Mouse (Mus musculus) heart, embryonic 12.5 days (tissue): ENCODE data around the gene Cpeb3. TPM values are rescaled to one million over a fixed set of nuclear protein-coding genes. Genes with fewer than 3 reads are reported as not detected.
"Not testable (repeated sequence)": the region's sequence is repeated elsewhere in the genome, so short reads cannot be mapped to it uniquely, and the experiment has no call there.

ENCODE experiments used
- ATAC-seq: fragments of 200-750 bp; cut with Nextera tagmentation; 2 replicates; pipeline ENCODE4 v1.8.0; 2017; ENCODE audit warnings: moderate TSS enrichment, moderate library complexity; ENCODE audit not compliant: insufficient number of reproducible peaks, low FRiP score
- H3K27ac ChIP-seq: fragments of 300-500 bp; sonication (generic); 2 replicates; pipeline ENCODE4 v1.5.1; 2016; ENCODE audit warnings: mild to moderate bottlenecking, moderate library complexity; ENCODE audit not compliant: poor library complexity, severe bottlenecking
- H3K27me3 ChIP-seq: fragments of 300-500 bp; sonication (generic); replicated peaks from 2 replicates; pipeline ENCODE4 v1.6.1; 2016; ENCODE audit warnings: mild to moderate bottlenecking, moderate library complexity
- H3K36me3 ChIP-seq: fragments of 300-500 bp; sonication (generic); 2 replicates; pipeline ENCODE4 v1.6.1; 2016; ENCODE audit warnings: mild to moderate bottlenecking, moderate library complexity
- H3K4me1 ChIP-seq: fragments of 300-500 bp; sonication (generic); replicated peaks from 2 replicates; pipeline ENCODE4 v1.6.1; 2016; ENCODE audit warnings: mild to moderate bottlenecking
- H3K4me2 ChIP-seq: fragments of 300-500 bp; sonication (generic); 2 replicates; pipeline ENCODE4 v1.6.1; 2016; ENCODE audit warnings: mild to moderate bottlenecking, moderate library complexity
- H3K4me3 ChIP-seq: fragments of 300-500 bp; sonication (generic); 2 replicates; pipeline ENCODE4 v1.5.1; 2016; ENCODE audit warnings: mild to moderate bottlenecking
- H3K9ac ChIP-seq: fragments of 300-500 bp; sonication (generic); 2 replicates; pipeline ENCODE4 v1.6.1; 2016; ENCODE audit warnings: mild to moderate bottlenecking, moderate library complexity
- H3K9me3 ChIP-seq: fragments of 300-500 bp; sonication (generic); replicated peaks from 2 replicates; pipeline ENCODE4 v1.6.1; 2016; ENCODE audit warnings: mild to moderate bottlenecking, moderate library complexity
- WGBS: fragments of 180-500 bp; shearing (Covaris S2); methylation state at CpG from one replicate; pipeline ENCODE4 v1.1.7; 2016; 5-methylcytosine and 5-hydroxymethylcytosine counted together
- polyA plus RNA-seq: library from polyadenylated mRNA; unstranded; fragments of >200 nt; fragmentation: Nextera tagmentation; extraction: Ambion mirVana; gene quantifications from 2 replicates; pipeline ENCODE4 v1.2.1, GENCODE M21; 2016

Cpeb3 gene
- polyA plus RNA-seq, 1 experiment from 2014 or later, result 6.8 TPM

GRCm38 (mm10) chr19:37235818-37236217 lies 27.4 kb upstream of the Cpeb3 start:
- 52% methylated on average over 8 of the region's 8 CpGs for WGBS
- H3K27me3 ChIP-seq, result peaks cover 47% of the 10 kb centered on the region
- no peak overlapping the region for H3K9ac ChIP-seq
- H3K9me3 ChIP-seq, result no peaks in the 10 kb centered on the region
- H3K27ac ChIP-seq, result no peak overlapping the region
- peaks cover 13% of the 10 kb centered on the region for H3K4me1 ChIP-seq
- peak overlapping the region; percentile 74; the same call in 1 of the 2 replicates for H3K4me2 ChIP-seq
- H3K36me3 ChIP-seq, result no peaks in the 10 kb centered on the region
- ATAC-seq, result no peak
- no peak overlapping the region for H3K4me3 ChIP-seq

GRCm38 (mm10) chr19:37233561-37234539 lies 25.4 kb upstream of the Cpeb3 start:
- peaks cover 13% of the 10 kb centered on the region for H3K4me1 ChIP-seq
- H3K9me3 ChIP-seq, result no peaks in the 10 kb centered on the region
- no peaks in the 10 kb centered on the region for H3K36me3 ChIP-seq
- H3K9ac ChIP-seq, result peak overlapping the region; percentile 18; the same call in 1 of the 2 replicates
- no peak overlapping the region for H3K27ac ChIP-seq
- peak overlapping the region; percentile 44 for H3K4me3 ChIP-seq
- 4% methylated on average over 63 of the region's 63 CpGs for WGBS
- H3K4me2 ChIP-seq, result peak overlapping the region; percentile 74
- H3K27me3 ChIP-seq, result peaks cover 47% of the 10 kb centered on the region
- peak; percentile 36 for ATAC-seq

- H3K27ac ChIP-seq, H3K36me3 ChIP-seq, H3K4me2 ChIP-seq, H3K4me1 ChIP-seq, H3K9me3 ChIP-seq, H3K9ac ChIP-seq, H3K4me3 ChIP-seq: not testable (repeated sequence)
- 59% methylated on average over 9 of the region's 9 CpGs for WGBS
- H3K27me3 ChIP-seq, result peaks cover 42% of the 10 kb centered on the region
- peak; percentile 65 for ATAC-seq
Observed at GRCm38 (mm10) chr19:37232598-37232997, 24.2 kb upstream of the Cpeb3 start.

GRCm38 (mm10) chr19:37225197-37225862 lies 16.9 kb upstream of the Cpeb3 start:
- no peak overlapping the region for H3K9ac ChIP-seq
- H3K4me2 ChIP-seq, result no peak overlapping the region
- H3K36me3 ChIP-seq, result peaks cover 31% of the 10 kb centered on the region
- no peak for ATAC-seq
- H3K27me3 ChIP-seq, result no peaks in the 10 kb centered on the region
- H3K4me1 ChIP-seq, result no peaks in the 10 kb centered on the region
- no peaks in the 10 kb centered on the region for H3K9me3 ChIP-seq
- 66% methylated on average over 6 of the region's 6 CpGs for WGBS
- no peak overlapping the region for H3K27ac ChIP-seq
- no peak overlapping the region for H3K4me3 ChIP-seq

- H3K4me3 ChIP-seq, result no peak overlapping the region
- no peak overlapping the region for H3K4me2 ChIP-seq
- no peak overlapping the region for H3K9ac ChIP-seq
- H3K27me3 ChIP-seq, result no peaks in the 10 kb centered on the region
- peaks cover 61% of the 10 kb centered on the region for H3K36me3 ChIP-seq
- no peaks in the 10 kb centered on the region for H3K9me3 ChIP-seq
- 0 out of 2 replicates have a peak overlapping the region, but pooled peaks have one; percentile 43 for H3K27ac ChIP-seq
- H3K4me1 ChIP-seq, result peaks cover 12% of the 10 kb centered on the region
- WGBS, result 20% methylated on average over 2 of the region's 2 CpGs
- no peak for ATAC-seq
Observed at GRCm38 (mm10) chr19:37214711-37215110, 6.3 kb upstream of the Cpeb3 start.

- Histone ChIP-seq H3K4me2 (no peak overlapping the region), H3K36me3 (peaks cover 35% of the 10 kb centered on the region), H3K9me3 (no peaks in the 10 kb centered on the region), H3K4me1 (peaks cover 25% of the 10 kb centered on the region), H3K27me3 (no peaks in the 10 kb centered on the region), H3K4me3 (no peak overlapping the region), H3K27ac (no peak overlapping the region), H3K9ac (no peak overlapping the region)
- WGBS, result 92% methylated on average over 3 of the region's 3 CpGs
- no peak for ATAC-seq
Observed at GRCm38 (mm10) chr19:37211416-37211815, 3.0 kb upstream of the Cpeb3 start.

GRCm38 (mm10) chr19:37210457-37210856 lies 2.1 kb upstream of the Cpeb3 start:
- 92% methylated on average over 4 of the region's 4 CpGs for WGBS

GRCm38 (mm10) chr19:37209467-37210128 lies 1.2 kb upstream of the Cpeb3 start:
- no peaks in the 10 kb centered on the region for H3K27me3 ChIP-seq
- peak overlapping the region; percentile 91 for H3K4me2 ChIP-seq
- ATAC-seq, result no peak
- H3K36me3 ChIP-seq, result peaks cover 26% of the 10 kb centered on the region
- H3K9ac ChIP-seq, result 0 out of 2 replicates have a peak overlapping the region, but pooled peaks have one; percentile 16
- no peak overlapping the region for H3K27ac ChIP-seq
- peaks cover 16% of the 10 kb centered on the region for H3K4me1 ChIP-seq
- WGBS, result 84% methylated on average over 8 of the region's 8 CpGs
- peak overlapping the region; percentile 92 for H3K4me3 ChIP-seq
- H3K9me3 ChIP-seq, result no peaks in the 10 kb centered on the region

More at GRCm38 (mm10) chr19:37210457-37210856, 2.1 kb upstream of the Cpeb3 start:
- H3K4me2 ChIP-seq, result no peak overlapping the region
- H3K36me3 ChIP-seq, result peaks cover 27% of the 10 kb centered on the region
- no peaks in the 10 kb centered on the region for H3K9me3 ChIP-seq
- no peak overlapping the region for H3K27ac ChIP-seq
- H3K9ac ChIP-seq, result no peak overlapping the region
- H3K4me1 ChIP-seq, result peaks cover 20% of the 10 kb centered on the region
- no peak for ATAC-seq
- H3K27me3 ChIP-seq, result no peaks in the 10 kb centered on the region
- H3K4me3 ChIP-seq, result no peak overlapping the region

GRCm38 (mm10) chr19:37208986-37209385 lies 585 bp upstream of the Cpeb3 start:
- H3K4me2 ChIP-seq, result peak overlapping the region; percentile 91
- WGBS, result 75% methylated on average over 7 of the region's 7 CpGs

GRCm38 (mm10) chr19:37207303-37208175 lies 862 bp downstream of the Cpeb3 start, which contains the start of gene March5:
TSS of gene March5 (plus strand) at chr19:37207543.
- peak within 1 kb of the TSS; percentile 84 for H3K27ac ChIP-seq

More at GRCm38 (mm10) chr19:37208986-37209385, 585 bp upstream of the Cpeb3 start:
- H3K4me1 ChIP-seq, result peaks cover 16% of the 10 kb centered on the region
- no peak for ATAC-seq
- peaks cover 26% of the 10 kb centered on the region for H3K36me3 ChIP-seq
- no peaks in the 10 kb centered on the region for H3K27me3 ChIP-seq
- peak overlapping the region; percentile 92 for H3K4me3 ChIP-seq
- peak overlapping the region; percentile 99; the same call in 1 of the 2 replicates for H3K9ac ChIP-seq
- no peak overlapping the region for H3K27ac ChIP-seq
- no peaks in the 10 kb centered on the region for H3K9me3 ChIP-seq

More at GRCm38 (mm10) chr19:37207303-37208175, 862 bp downstream of the Cpeb3 start, which contains the start of gene March5:
- Histone ChIP-seq H3K9me3 (no peaks in the 10 kb centered on the region), H3K36me3 (peaks cover 20% of the 10 kb centered on the region), H3K4me3 (peak within 1 kb of the TSS; percentile 92), H3K9ac (peak within 1 kb of the TSS; percentile 99), H3K4me1 (peaks cover 13% of the 10 kb centered on the region), H3K4me2 (peak within 1 kb of the TSS; percentile 91), H3K27me3 (no peaks in the 10 kb centered on the region)
- under 1% methylated on average over 79 of the region's 94 CpGs for WGBS
- ATAC-seq, result peak; percentile 95
